Mouse (Mus musculus) CH12.LX (cell line): ENCODE data around the gene Mknk1.

Experiments
- BHLHE40 ChIP-seq: IDR thresholded peaks from 2 replicates; pipeline ENCODE4 v1.6.1; 2011; ENCODE audit warnings: mild to moderate bottlenecking, low read depth, low read length, improper control_type of control experiment
- CHD1 ChIP-seq: IDR thresholded peaks from 2 replicates; pipeline ENCODE4 v1.6.1; 2012; ENCODE audit warnings: low read depth, low read length, improper control_type of control experiment, inconsistent platforms
- CTCF ChIP-seq, 2 experiments: IDR thresholded peaks in 1 of 2; conservative IDR thresholded peaks in 1 of 2; 2 replicates each; pipeline ENCODE4 v1.5.1; 2011 to 2012; ENCODE audit warnings: low read depth in 2 of 2, low read length in 2 of 2, improper control_type of control experiment in 1 of 2, inconsistent platforms in 1 of 2, mild to moderate bottlenecking in 1 of 2, moderate library complexity in 1 of 2
- EP300 ChIP-seq: IDR thresholded peaks from 2 replicates; pipeline ENCODE4 v1.6.1; 2011; ENCODE audit warnings: low read length, improper control_type of control experiment
- MEF2A ChIP-seq: IDR thresholded peaks from 2 replicates; pipeline ENCODE4 v1.6.1; 2014; ENCODE audit warnings: low read depth, mild to moderate bottlenecking, inconsistent platforms, low read length, improper control_type of control experiment, borderline replicate concordance
- MYC ChIP-seq: IDR thresholded peaks from 2 replicates; pipeline ENCODE4 v1.6.1; 2011; ENCODE audit warnings: low read depth, mild to moderate bottlenecking, improper control_type of control experiment, low read length
- POLR2A ChIP-seq: IDR thresholded peaks from 2 replicates; pipeline ENCODE4 v1.6.1; 2011; ENCODE audit warnings: low read depth, mild to moderate bottlenecking, improper control_type of control experiment, low read length

DNA sequence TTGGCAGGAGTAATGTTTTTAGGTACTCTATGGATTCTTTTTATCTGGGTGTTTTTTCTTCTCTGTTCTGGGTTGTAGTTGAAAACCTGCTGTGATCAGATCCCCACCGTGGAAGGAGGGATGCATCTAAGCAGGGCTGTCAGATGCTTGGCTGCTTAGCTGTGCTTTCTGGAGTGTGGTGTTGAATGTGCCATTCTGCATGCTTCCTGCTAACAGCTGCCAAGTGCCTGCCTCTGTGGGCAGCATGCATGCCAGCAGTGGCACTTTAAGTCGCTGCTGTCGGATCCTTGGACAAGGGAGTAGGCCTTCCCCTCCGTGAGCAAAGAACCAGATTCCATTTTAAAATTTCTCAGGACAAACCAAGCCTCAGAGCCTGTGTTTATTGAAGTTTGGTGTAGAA is 16.6 kb downstream of the Mknk1 start:
- TF ChIP-seq CHD1 (no peak), CTCF (conservative IDR thresholded peaks at IDR 0.05 in 1 of 2, IDR thresholded peaks at IDR 0.05 in 1 of 2; ENCODE audit: low read depth in 2 of 2, low read length in 2 of 2) (no peak), MEF2A (no peak), MYC (no peak), POLR2A (no peak), EP300 (no peak), BHLHE40 (no peak)
